Comparison of ENCODE assay signal across 10 mouse cellular contexts in genomic region chr12:103376774-103377173, GRCm38 (mm10). TPM values are rescaled to one million over a fixed set of nuclear protein-coding genes. Genes with fewer than 3 reads are reported as not detected.
A peak's percentile ranks its signal among the peaks of the same experiment; 100 is the strongest.
DNase-seq lines count a peak whose midpoint lies in the region; ATAC-seq lines count a peak whose summit lies in the region.
"Had no signal": no experiment of that assay in that cellular context is flagged by ENCODE, and none has a peak within 500 bp of the region (broad histone marks: within the 10 kb centered on the region; RNA-seq: fewer than 3 reads in every experiment).

No protein-coding gene starts in this region.

- peaks cover 8% of the 10 kb centered on the region; the same call in 1 of the 2 replicates for H3K4me1 ChIP-seq in forebrain, embryonic 13.5 days
- no peaks in the 10 kb centered on the region for H3K4me1 ChIP-seq in forebrain, embryonic 10.5 days

- H3K9me3 ChIP-seq in forebrain, embryonic 13.5 days (replicated peaks) = no peaks in the 10 kb centered on the region; the same call in 1 of the 2 replicates
- no peaks in the 10 kb centered on the region for H3K9me3 ChIP-seq in forebrain, embryonic 10.5 days

- whole genome bisulfite sequencing in forebrain, embryonic 13.5 days = 57% methylated on average over 4 of the region's 4 CpGs
- WGBS in forebrain, embryonic 10.5 days = 86% methylated on average over 4 of the region's 4 CpGs

- no peaks in the 10 kb centered on the region for H3K27me3 ChIP-seq in forebrain, embryonic 13.5 days
- H3K27me3 ChIP-seq in forebrain, embryonic 10.5 days (ENCODE audit: poor library complexity, severe bottlenecking) = no peaks in the 10 kb centered on the region

- H3K27ac ChIP-seq in forebrain, embryonic 13.5 days = peak overlapping the region; percentile 45
- H3K27ac ChIP-seq in forebrain, embryonic 10.5 days = no peak overlapping the region

- H3K4me3 ChIP-seq in forebrain, embryonic 13.5 days = no peak overlapping the region
- no peak overlapping the region for H3K4me3 ChIP-seq in forebrain, embryonic 10.5 days

- H3K4me2 ChIP-seq in forebrain, embryonic 13.5 days = no peak overlapping the region

- peak; percentile 54 for ATAC-seq in forebrain, embryonic 13.5 days
- ATAC-seq: lung, postnatal 0 days had no signal

- H3K9ac ChIP-seq in forebrain, embryonic 13.5 days = no peak overlapping the region

- no peaks in the 10 kb centered on the region for H3K36me3 ChIP-seq in forebrain, embryonic 13.5 days (ENCODE audit: poor library complexity, severe bottlenecking)
- no peaks in the 10 kb centered on the region for H3K36me3 ChIP-seq in forebrain, embryonic 10.5 days (replicated peaks)

- DNase-seq in forebrain, embryonic 10.5 days (ENCODE audit: extremely low spot score, low spot score) = no peak
- DNase-seq in layer of hippocampus, adult 11-12 months (ENCODE audit: low spot score) = peak; percentile 48
- no peak for DNase-seq in layer of hippocampus, adult 9-10 months (ENCODE audit: low spot score)
- DNase-seq in right cerebral cortex, postnatal 25 days = peak; percentile 48
- no peak for DNase-seq in right cerebral cortex, postnatal 4 days
- peak; percentile 85 for DNase-seq in telencephalon, adult 2 months (ENCODE audit: low read depth, low spot score)
- DNase-seq in cerebellum, adult 18-20 months = no peak
- DNase-seq: kidney, postnatal 10 days had no signal

RNA-seq across cellular contexts. Expression of gene Otub2, which starts 11.7 kb away (rescaled TPM):
- polyA plus RNA-seq in forebrain, embryonic 13.5 days (2015; fragmentation: Nextera tagmentation; extraction: Ambion mirVana) = 14.5 and 18.4 TPM in 2 replicates
- polyA plus RNA-seq in forebrain, embryonic 10.5 days (2016; fragmentation: Nextera tagmentation; extraction: Ambion mirVana) = 9.9 and 11.3 TPM in 2 replicates

RNA-seq across cellular contexts. Expression of gene Asb2, which starts 21.0 kb away (rescaled TPM):
- 0.40 and 0.60 TPM in 2 replicates for polyA plus RNA-seq in forebrain, embryonic 13.5 days (2015; fragmentation: Nextera tagmentation; extraction: Ambion mirVana)
- polyA plus RNA-seq in forebrain, embryonic 10.5 days (2016; fragmentation: Nextera tagmentation; extraction: Ambion mirVana) = 0.43 and 0.57 TPM in 2 replicates

RNA-seq across cellular contexts. Expression of gene 9330161L09Rik, which starts 30.8 kb away (rescaled TPM):
- polyA plus RNA-seq in forebrain, embryonic 13.5 days (2015; fragmentation: Nextera tagmentation; extraction: Ambion mirVana) = 0.34 and 0.48 TPM in 2 replicates
- 0.42 and 0.81 TPM in 2 replicates for polyA plus RNA-seq in forebrain, embryonic 10.5 days (2016; fragmentation: Nextera tagmentation; extraction: Ambion mirVana)

RNA-seq across cellular contexts. Expression of gene Ddx24, which starts 48.9 kb away (rescaled TPM):
- 149 and 175 TPM in 2 replicates for polyA plus RNA-seq in forebrain, embryonic 13.5 days (2015; fragmentation: Nextera tagmentation; extraction: Ambion mirVana)
- polyA plus RNA-seq in forebrain, embryonic 10.5 days (2016; fragmentation: Nextera tagmentation; extraction: Ambion mirVana) = 104 and 106 TPM in 2 replicates

RNA-seq across cellular contexts. Expression of gene Ifi27, which starts 57.2 kb away (rescaled TPM):
- polyA plus RNA-seq in forebrain, embryonic 13.5 days (2015; fragmentation: Nextera tagmentation; extraction: Ambion mirVana) = 2.7 and 3.4 TPM in 2 replicates
- polyA plus RNA-seq in forebrain, embryonic 10.5 days (2016; fragmentation: Nextera tagmentation; extraction: Ambion mirVana) = 0.32 and 0.82 TPM in 2 replicates

Comparison
In these comparisons a context has a peak if more than half of its experiments do, and no peak if none do; other contexts are left out.
1. DNase-seq: peak in layer of hippocampus, adult 11-12 months (single experiment), right cerebral cortex, postnatal 25 days (single experiment) and telencephalon, adult 2 months (single experiment); none in forebrain, embryonic 10.5 days (single experiment), layer of hippocampus, adult 9-10 months (single experiment), right cerebral cortex, postnatal 4 days (single experiment) and cerebellum, adult 18-20 months (0 of 2).